Mouse (Mus musculus) lung, embryonic 14.5 days (tissue): Measurements from ENCODE around the gene Hhat. TPM values are rescaled to one million over a fixed set of nuclear protein-coding genes. Genes with fewer than 3 reads are reported as not detected.

Source experiments
- ATAC-seq: fragments of 200-750 bp; cut with Nextera tagmentation; 2 replicates; pipeline ENCODE4 v1.8.0; 2017; ENCODE audit warnings: mild to moderate bottlenecking, moderate TSS enrichment, moderate library complexity; ENCODE audit not compliant: insufficient read depth
- DNase-seq: peaks from one replicate; pipeline ENCODE4 v3.0.0-alpha.2; 2015
- H3K27ac ChIP-seq: fragments of 300-500 bp; sonication (generic); 2 replicates; pipeline ENCODE4 v1.5.1; 2014; ENCODE audit warnings: low read depth, mild to moderate bottlenecking, moderate library complexity
- H3K27me3 ChIP-seq: fragments of 300-500 bp; sonication (generic); 2 replicates; pipeline ENCODE4 v1.6.1; 2014; ENCODE audit warnings: low read length, control low read depth; ENCODE audit not compliant: insufficient read depth
- H3K36me3 ChIP-seq: fragments of 300-500 bp; sonication (generic); 2 replicates; pipeline ENCODE4 v1.6.1; 2014; ENCODE audit warnings: control low read depth; ENCODE audit not compliant: insufficient read depth
- H3K4me1 ChIP-seq: fragments of 300-500 bp; sonication (generic); 2 replicates; pipeline ENCODE4 v1.6.1; 2014; ENCODE audit warnings: antibody characterized with exemption, control low read depth; ENCODE audit not compliant: insufficient read depth
- H3K4me2 ChIP-seq: fragments of 300-500 bp; sonication (generic); 2 replicates; pipeline ENCODE4 v1.6.1; 2014; ENCODE audit warnings: mild to moderate bottlenecking
- H3K4me3 ChIP-seq: fragments of 300-500 bp; sonication (generic); 2 replicates; pipeline ENCODE4 v1.5.1; 2014; ENCODE audit warnings: low read depth, low read length
- H3K9ac ChIP-seq: fragments of 300-500 bp; sonication (generic); 2 replicates; pipeline ENCODE4 v1.6.1; 2014
- H3K9me3 ChIP-seq: fragments of 300-500 bp; sonication (generic); 2 replicates; pipeline ENCODE4 v1.6.1; 2016; ENCODE audit warnings: low read depth, low read length, control low read depth
- CTCF ChIP-seq: IDR thresholded peaks from 2 replicates; pipeline ENCODE4 v1.5.1; 2016; ENCODE audit warnings: antibody characterized with exemption, low read depth
- WGBS: fragments of 180-500 bp; shearing (Covaris S2); extraction: QIAGEN DNeasy Blood & Tissue Kit; methylation state at CpG from one replicate; pipeline ENCODE4 v1.1.7; 2014; 5-methylcytosine and 5-hydroxymethylcytosine counted together
- polyA plus RNA-seq: library from polyadenylated mRNA; unstranded; fragments of >200 nt; fragmentation: Nextera tagmentation; extraction: Ambion mirVana; gene quantifications from 2 replicates; pipeline ENCODE4 v1.2.1, GENCODE M21; 2014

The Hhat gene
- polyA plus RNA-seq, 1 experiment from 2014 or later: 12.8 TPM

DNA sequence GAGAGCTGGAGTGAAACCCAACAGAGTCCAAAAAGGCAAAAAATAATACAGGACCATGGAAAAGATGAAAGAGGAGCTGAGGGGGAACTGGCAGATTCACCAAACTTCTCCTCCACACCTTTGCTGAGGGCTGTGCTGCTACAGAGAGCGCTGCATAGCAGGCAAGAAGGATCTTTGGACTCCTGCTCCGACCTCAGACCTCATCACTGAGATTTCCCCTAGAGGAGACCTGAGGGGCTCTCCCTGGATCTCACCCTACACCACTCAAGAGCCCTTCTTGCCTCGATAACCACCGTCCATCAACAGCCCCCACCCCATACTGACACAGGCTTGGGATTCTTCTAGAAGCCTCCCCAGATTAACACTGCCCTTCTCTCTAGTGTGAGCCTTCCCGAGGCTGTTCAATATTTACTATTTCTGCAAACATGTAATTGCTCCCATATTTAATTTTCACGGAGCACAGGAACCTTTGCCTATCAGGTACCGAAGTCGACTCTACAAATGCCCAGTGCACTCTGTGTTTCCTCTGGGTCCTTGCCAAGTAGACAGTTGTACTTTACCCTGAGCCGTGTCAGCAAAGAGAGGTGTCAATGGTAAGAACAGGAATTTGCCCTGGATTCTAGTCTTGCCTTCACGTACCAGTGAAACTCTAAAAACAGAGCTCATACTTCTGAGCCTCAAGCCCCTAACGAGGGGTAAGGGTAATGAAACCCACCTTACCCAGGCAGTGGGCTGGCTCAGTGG, 158.9 kb downstream of the Hhat start:
- Histone ChIP-seq H3K36me3 (no peaks in the 10 kb centered on the region), H3K27ac (no peak overlapping the region), H3K4me2 (no peak overlapping the region), H3K4me1 (no peaks in the 10 kb centered on the region), H3K9ac (no peak overlapping the region), H3K27me3 (no peaks in the 10 kb centered on the region), H3K4me3 (no peak overlapping the region), H3K9me3 (no peaks in the 10 kb centered on the region)
- no peak for TF ChIP-seq CTCF
- DNase-seq (no peak), ATAC-seq (no peak)
- WGBS: 64% methylated on average over 11 of the region's 11 CpGs

DNA sequence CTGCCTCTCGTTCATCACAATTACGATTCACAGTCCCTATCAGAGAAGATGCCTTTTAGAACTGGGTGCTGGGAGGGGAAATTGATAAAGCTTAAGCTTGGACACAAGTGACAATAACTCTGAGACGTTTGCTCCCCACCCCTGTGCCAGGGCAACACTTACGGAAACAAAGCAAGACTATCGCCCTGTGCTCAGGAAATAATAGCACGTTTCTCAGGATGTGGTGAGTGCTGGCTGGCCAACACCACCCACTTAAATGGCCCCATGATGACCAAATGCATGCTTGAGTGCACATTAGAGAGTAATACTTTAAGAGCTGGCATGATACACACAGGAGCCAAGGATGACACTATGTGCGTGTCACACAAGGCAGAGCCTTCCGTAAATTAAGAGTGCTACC, 164.1 kb downstream of the Hhat start:
- no peaks in the 10 kb centered on the region for H3K9me3 ChIP-seq
- H3K4me1 ChIP-seq: no peaks in the 10 kb centered on the region
- TF ChIP-seq CTCF: no peak
- no peak overlapping the region for H3K27ac ChIP-seq
- no peaks in the 10 kb centered on the region for H3K27me3 ChIP-seq
- WGBS: 77% methylated on average over 8 of the region's 8 CpGs
- no peaks in the 10 kb centered on the region for H3K36me3 ChIP-seq
- ATAC-seq (no peak), DNase-seq (no peak)
- H3K9ac ChIP-seq: no peak overlapping the region
- no peak overlapping the region for H3K4me3 ChIP-seq
- H3K4me2 ChIP-seq: no peak overlapping the region

DNA sequence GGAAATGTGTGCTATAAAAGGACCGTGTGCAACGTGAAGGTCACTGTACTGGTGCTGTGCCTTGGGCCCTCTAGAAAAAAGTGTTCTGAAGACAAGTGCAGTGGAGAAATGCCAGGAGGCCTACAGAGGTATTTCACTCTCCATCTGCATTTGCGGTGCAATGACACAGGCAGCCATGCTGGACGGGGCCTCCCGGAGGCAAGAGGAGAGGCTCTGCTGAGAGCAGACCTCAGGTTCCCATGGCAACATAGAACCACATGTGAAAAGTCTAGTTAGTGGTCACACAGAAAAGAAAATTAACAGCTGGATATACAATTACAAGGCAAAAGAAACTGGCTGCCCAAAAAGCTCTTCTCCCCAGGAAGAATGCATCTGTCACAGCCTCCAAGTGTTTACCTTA, 166.6 kb downstream of the Hhat start:
- Histone ChIP-seq H3K27me3 (no peaks in the 10 kb centered on the region), H3K9me3 (no peaks in the 10 kb centered on the region), H3K4me2 (no peak overlapping the region), H3K9ac (no peak overlapping the region), H3K4me3 (no peak overlapping the region), H3K27ac (no peak overlapping the region), H3K36me3 (no peaks in the 10 kb centered on the region), H3K4me1 (no peaks in the 10 kb centered on the region)
- peak; percentile 10 for DNase-seq
- no peak for TF ChIP-seq CTCF
- ATAC-seq: no peak
- WGBS: 53% methylated on average over 5 of the region's 5 CpGs

DNA sequence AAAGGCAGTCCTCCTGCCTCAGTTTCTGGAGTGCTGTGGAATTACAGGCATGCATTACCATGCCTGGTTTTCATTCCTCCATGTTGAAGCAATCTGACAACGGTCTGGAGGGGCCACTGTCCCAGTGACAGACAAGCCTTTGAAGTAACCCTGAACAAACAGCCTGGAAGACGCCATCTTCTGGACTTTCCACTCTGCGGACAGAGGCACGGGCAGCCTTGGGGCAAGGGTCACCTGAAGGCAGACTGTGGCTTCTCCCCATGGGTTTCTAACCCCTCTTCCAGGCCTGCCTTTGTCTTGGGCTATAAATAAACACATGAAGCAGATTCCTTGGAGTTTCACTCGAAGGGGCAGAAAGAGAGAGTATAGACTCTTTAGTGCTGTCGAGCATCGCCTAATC, 167.5 kb downstream of the Hhat start:
- Histone ChIP-seq H3K4me2 (no peak overlapping the region), H3K27me3 (no peaks in the 10 kb centered on the region), H3K9me3 (no peaks in the 10 kb centered on the region), H3K36me3 (no peaks in the 10 kb centered on the region), H3K4me1 (no peaks in the 10 kb centered on the region), H3K4me3 (no peak overlapping the region), H3K27ac (no peak overlapping the region), H3K9ac (no peak overlapping the region)
- DNase-seq: no peak
- no peak for TF ChIP-seq CTCF
- no peak for ATAC-seq
- 39% methylated on average over 7 of the region's 7 CpGs for WGBS

DNA sequence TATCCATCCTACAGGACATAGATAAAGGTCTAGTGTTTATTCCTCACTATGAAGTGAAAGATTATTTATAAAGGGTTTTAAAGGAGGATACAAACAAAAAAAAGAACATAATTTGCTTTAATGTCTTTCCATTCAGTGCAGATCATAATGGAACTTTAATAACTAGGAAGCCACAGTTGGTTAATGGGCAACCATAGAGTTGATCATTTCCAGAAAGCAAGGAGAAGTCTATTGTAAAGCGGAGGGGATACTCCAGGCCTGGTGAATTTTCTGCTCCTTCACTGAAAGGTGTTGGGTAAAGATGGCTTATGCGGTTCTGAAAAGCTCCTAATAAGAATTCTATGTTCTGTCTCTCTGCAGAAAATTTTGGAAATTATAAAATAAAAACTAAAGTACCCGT, 169.8 kb downstream of the Hhat start:
- Histone ChIP-seq H3K27ac (no peak overlapping the region), H3K27me3 (no peaks in the 10 kb centered on the region), H3K36me3 (no peaks in the 10 kb centered on the region), H3K4me2 (no peak overlapping the region), H3K4me1 (no peaks in the 10 kb centered on the region), H3K9ac (no peak overlapping the region), H3K9me3 (no peaks in the 10 kb centered on the region), H3K4me3 (no peak overlapping the region)
- ATAC-seq: no peak
- TF ChIP-seq CTCF: no peak
- 91% methylated on average over 3 of the region's 3 CpGs for WGBS
- DNase-seq: no peak

DNA sequence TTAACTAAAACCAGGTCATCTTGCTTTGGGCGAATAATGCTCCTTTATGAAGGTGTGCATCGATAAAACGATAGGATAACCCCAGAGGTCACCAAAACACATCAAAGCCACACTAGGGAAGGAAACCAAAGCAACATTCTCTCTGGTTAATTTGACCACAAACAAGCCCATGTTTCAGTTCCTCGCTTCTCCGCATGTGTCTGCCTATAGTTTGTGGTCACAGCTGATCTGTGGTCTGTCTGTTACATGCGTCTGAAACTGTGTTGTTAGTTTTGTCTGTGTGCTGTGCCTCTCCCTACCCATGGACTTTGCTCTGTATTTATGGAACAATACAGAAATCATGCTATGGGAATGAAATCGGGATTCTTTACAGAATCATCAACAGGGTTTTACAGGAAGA, 171.3 kb downstream of the Hhat start:
- Histone ChIP-seq H3K27me3 (no peaks in the 10 kb centered on the region), H3K4me1 (no peaks in the 10 kb centered on the region), H3K4me3 (no peak overlapping the region), H3K27ac (no peak overlapping the region), H3K4me2 (no peak overlapping the region), H3K9me3 (no peaks in the 10 kb centered on the region), H3K36me3 (no peaks in the 10 kb centered on the region), H3K9ac (no peak overlapping the region)
- ATAC-seq (no peak), DNase-seq (no peak)
- 86% methylated on average over 7 of the region's 7 CpGs for WGBS
- TF ChIP-seq CTCF: no peak

DNA sequence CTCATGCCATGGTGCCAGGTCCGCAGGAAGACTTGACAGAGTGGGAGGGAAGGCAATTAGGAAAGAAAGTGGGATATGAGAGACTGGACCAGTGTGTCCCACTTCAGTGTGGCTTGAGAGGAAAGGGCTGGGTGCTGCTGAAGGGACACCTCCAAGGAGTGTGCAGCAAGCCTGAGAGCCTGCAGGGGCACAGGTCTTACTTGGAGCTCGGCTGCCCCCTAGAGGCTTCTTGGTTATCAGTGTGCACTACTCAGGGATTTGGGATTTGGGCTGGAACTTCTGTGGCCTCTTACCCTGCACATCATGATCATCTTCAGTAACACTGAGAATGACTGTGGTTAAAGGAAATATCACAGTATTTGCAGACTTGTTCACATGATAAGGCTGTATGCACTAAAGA, 172.6 kb downstream of the Hhat start:
- Histone ChIP-seq H3K27me3 (no peaks in the 10 kb centered on the region), H3K4me2 (no peak overlapping the region), H3K9me3 (no peaks in the 10 kb centered on the region), H3K4me1 (no peaks in the 10 kb centered on the region), H3K4me3 (no peak overlapping the region), H3K27ac (no peak overlapping the region), H3K36me3 (no peaks in the 10 kb centered on the region), H3K9ac (no peak overlapping the region)
- 38% methylated on average over 2 of the region's 2 CpGs for WGBS
- DNase-seq: peak; percentile 91
- peak; percentile 88 for ATAC-seq
- peak; percentile 82 for TF ChIP-seq CTCF
